Mouse (Mus musculus): ENCODE results near the gene Gm44973.

Gm44973 gene

GRCm38 (mm10) chr7:5080010-5080751 lies 64.9 kb downstream of the Gm44973 start, which contains the start of gene Epn1:
Gene Epn1, plus strand, starts transcription at chr7:5080235.
- DNase-seq (ENCODE audit: low read depth, low spot score): peak; percentile 98

- DNase-seq (ENCODE audit: low read depth, low spot score): no peak
Measured at GRCm38 (mm10) chr7:5080815-5081214, 65.5 kb downstream of the Gm44973 start.

GRCm38 (mm10) chr7:5081241-5081640 lies 65.9 kb downstream of the Gm44973 start:
- no peak for DNase-seq (ENCODE audit: low read depth, low spot score)

GRCm38 (mm10) chr7:5081939-5082338 lies 66.6 kb downstream of the Gm44973 start:
- no peak for DNase-seq (ENCODE audit: low read depth, low spot score)
